Mouse (Mus musculus): ENCODE data around the gene Lmx1a. TPM values are rescaled to one million over a fixed set of nuclear protein-coding genes. Genes with fewer than 3 reads are reported as not detected.

Lmx1a gene
- polyA plus RNA-seq (2017; shearing (Covaris generic)): under 1 TPM in 1 of 3 experiments, not detected in 2; 0.11 TPM

DNA sequence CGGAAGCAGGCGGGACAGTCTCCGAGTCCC, at the start of gene Lmx1a:
Gene Lmx1a, plus strand, starts transcription at position 6 of the 30 bp plus-strand sequence.
- ATAC-seq: no peak

DNA sequence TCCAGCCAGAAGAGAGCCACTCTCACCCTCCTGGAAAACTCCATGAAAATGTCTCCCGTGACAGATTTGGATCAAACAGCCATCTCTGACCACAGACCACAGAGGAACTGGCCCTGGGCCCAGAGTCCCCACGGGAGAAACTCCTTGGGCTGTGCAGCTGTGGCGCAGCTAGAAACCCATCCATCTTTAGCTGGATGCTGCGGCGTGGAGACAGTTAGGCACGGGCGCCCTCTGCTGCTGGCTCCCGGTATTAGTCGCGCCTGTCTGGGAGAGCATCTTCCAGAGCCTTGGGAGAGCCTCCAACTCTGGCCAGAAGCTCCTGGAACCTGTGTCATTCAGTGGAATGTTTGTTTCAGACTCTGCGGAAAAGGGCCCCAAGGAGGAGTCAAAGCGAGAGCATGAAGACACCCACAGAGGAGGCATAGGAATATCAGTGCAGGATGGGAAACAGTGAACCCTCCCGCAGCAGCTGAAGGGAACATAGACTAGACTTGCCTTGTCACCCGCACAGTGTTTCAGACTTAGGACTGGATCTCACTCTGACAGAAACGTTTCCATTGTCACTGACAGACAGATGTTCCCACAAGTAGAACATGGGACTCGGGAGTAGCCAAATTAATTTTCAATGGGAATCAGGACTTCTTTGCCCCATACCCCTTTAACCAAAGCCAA, 44.0 kb upstream of the Lmx1a start:
- no peak for ATAC-seq

DNA sequence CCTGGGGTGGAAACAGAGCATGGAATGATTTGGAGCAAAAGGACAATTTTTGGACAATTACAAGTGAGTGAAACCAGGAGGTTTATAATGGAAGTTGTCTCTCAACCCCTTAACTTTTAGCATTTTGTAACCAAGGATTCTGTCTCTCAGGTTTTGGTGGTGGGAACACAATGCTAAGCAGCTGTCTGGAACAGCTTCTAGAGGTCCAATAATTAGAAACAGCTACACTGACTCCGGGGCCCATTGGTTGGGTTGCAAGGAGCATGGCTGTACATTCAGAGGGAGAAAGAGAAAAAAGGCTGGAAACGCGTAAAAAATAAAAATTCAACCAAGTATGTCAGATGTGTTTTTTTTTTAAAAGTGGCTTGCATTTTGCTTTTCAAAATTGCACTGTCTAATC, 40.4 kb upstream of the Lmx1a start:
- ATAC-seq: no peak

DNA sequence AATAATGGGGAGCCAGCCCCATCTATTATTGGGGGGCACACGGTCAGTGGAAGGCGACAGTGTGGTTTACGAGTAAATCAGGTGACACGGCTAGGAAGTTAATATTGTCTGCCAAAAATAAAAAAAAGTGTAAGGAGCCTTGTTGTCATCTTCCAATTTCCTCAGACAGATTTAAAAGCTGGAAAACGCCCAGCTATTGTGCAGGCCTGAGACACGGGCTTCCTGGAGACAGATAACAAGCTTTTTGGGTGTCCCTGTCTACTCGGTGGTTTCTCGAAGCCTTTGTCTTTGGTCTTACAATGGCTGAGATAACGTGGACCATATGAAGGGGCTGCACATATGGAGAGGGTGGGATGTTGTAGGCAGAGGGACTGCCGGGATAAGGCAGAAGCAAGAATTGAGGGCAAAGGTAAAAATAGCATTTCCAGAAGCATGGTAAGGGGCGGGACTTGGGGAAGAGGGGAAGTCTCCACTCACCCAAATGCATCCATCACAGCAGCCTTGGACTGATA, 39.9 kb upstream of the Lmx1a start:
- ATAC-seq: no peak

DNA sequence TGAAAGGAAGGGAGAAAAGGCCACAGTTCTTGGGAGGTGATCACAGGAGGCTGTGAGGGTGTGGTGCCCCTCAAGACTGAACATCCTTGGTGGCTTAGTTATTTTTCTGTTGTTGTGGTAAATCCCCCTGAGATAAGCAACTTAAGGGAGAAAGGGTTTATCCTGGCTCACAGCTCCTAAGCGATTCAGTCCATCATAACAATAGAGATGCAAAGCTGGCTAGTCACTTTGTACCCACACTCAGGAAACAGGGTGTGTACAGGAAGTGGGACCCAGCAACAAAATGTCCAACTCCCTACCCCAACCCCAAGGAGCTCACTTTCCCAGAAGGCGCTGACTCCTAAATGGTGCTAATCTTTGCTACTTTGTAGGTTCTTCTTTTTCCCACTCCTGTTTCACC, 36.7 kb upstream of the Lmx1a start:
- ATAC-seq: no peak

DNA sequence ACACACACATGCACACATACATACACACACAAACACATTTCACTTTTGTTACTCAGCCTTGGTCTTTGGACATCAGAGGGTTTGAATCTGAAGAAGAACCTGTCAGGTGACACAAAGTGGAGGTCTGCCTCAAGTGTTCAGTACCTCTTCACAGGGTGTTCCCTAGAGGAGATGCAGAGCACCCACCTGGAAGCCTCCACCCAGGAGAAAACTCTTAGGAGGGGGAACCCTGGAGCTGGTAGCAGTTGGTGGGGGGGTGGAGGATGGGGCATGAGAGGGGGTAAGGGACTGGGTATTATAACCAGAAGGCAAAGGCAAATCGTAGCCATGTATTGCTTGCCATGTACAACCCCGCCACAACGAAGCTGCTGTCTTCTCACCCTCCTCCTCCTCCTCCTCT, 30.0 kb upstream of the Lmx1a start:
- ATAC-seq: no peak

DNA sequence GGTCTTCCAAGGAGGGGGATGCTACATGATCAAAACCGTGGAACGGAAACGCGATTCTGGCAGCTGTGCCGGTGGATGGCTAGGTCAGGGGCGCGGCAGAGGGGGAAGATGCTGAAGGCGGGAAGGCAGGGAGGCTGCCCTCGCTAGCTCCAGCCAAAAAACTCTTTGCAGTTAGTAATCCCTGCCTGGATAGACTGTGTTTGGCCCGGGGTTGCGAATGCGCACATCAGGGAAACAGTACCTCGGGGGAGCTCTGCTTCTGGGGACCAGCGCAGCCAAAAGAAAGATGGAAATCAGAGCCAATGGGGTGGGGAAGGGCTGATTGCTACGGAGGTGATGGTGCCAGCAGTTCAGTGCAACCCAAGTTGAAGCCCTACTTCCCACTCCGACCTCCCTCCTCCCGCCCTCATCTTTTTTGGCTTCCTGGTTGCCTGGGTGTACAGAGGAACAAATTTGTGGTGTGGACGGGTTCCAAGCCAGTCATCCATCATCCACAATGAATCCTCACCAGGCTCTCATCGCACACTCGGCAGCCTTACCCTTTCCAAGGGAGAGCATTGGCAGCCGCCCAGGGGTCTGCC, 28.4 kb upstream of the Lmx1a start:
- ATAC-seq: no peak

- ATAC-seq: no peak
Observed at GRCm38 (mm10) chr1:167661123-167661522, 27.9 kb upstream of the Lmx1a start.

DNA sequence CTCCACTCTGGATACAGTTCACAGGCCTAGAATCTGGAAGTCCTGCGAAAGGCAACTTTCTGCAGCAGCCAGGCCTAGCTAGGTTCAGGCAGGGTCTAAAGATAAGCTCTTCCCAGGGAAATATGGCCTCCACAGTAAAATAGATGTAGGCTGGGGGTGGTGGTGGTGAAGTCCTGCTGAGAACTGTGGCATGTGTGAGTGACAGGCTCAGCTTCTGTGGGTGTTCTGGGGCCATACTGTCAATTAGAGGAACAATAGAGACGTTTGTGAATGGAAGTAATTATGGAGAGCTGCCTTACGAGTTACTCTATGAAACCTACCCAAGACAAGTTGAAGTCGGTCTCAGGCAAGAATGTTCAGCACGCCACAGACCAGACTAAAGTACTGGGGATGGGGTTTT, 25.9 kb upstream of the Lmx1a start:
- ATAC-seq: no peak

GRCm38 (mm10) chr1:167669796-167670195, 19.2 kb upstream of the Lmx1a start:
- ATAC-seq: no peak

DNA sequence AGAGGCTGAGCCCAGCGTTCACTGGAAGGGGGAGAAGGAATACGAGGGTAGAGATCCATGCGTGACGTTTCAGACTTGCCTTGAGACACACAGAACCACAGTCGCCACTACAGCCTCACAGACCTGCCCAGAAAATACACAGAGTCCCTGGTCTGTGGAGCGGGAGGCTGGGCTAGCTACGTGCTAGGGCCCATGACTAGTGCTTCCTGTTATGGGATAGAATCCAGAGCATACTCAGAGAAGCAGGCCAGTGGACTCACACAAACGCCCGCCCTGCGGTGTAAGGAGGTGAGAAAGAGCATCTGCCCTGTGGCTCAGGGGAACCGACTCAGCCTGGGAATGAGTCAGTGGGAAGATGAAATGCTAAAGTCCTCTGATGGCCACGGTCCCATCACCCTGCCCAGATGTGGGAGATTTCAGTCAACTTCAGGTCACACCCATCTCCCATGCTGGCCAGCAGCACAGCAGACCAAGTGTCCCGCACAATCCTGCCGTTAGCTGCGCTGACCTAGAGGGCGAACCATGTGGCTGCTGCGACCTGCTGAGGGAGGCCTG, 16.5 kb upstream of the Lmx1a start:
- no peak for ATAC-seq

DNA sequence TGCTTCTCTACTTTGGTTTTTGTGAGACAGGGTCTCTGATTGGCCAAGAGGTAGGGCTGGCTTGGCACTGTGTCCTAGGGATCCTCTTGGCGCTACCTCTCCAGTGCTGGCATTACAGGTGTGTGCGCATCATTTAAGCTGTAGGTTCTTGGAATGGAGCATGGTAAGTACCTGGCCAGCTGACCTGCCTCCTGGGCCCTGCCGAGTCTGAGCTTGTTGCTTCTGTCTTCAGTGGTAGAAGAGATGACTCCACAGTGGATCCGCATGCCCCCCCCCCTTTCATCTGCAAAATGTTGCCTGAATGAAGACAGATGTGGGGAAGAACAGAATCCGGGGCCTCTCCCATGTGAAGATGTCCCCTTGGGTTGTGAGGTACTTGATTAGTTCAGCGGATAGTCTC, 10.0 kb upstream of the Lmx1a start:
- ATAC-seq: no peak

DNA sequence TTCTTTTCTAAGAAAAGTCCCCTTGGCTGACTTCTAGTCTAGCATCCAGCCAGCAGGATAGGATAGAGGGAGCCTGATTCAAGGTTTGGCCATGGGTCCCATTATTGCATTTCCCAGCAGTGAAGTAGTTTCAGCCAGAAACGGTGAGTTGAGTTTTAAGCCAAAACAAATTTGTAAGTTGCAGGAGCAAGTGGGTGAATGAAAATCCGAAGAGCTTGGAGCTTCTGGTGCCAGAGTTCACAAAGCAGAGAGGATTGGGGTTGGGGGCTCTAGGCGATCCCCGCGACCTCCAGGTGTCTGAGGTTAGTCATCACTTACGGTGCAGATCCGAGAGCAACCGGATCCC, 1.1 kb upstream of the Lmx1a start:
- no peak for ATAC-seq

DNA sequence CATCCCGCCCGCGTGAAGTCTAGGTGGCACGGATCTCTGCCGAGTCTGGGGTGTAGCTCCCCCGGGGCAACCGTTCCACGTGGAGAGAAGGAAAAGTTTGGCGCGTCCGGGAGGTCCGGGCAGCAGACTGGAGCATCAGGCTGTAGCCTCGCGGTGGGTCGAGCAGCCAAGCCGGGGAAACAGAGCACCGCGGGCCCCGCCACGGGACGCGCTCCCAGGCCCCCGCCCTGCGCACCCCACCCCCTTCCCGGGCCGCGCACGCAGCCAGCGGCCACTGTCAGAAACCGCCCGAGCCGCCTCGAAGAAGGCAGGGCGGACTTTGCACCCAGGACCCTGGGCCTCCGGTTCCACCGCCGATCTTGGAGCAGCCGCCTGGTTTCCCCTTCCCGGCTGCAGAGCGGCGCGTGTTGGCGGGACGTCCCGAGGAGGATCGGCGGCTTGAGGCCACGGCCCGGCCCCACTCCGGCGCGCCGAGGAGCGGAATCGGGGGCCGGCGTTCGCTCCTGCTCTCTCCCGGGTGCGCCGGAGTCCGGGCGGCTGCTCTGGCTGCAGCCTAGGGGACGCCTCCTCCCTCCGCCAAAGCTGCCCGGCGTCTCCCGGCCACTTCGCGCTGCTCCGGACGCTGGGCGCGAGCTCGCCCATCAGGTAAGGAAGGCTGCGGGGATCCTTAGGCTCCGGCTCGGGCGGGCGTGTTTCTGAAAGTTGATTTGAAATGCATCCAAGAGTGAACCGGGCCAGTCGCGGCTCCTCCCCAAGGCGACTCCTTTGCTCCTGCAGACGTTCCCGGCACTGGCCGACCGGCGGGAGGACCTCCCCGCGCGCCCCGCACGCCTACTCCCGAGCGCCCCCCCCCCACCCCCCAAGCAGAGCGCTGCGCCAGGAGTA, 448 bp upstream of the Lmx1a start:
- no peak for ATAC-seq

- ATAC-seq: no peak
Observed at GRCm38 (mm10) chr1:167689262-167690137, 463 bp downstream of the Lmx1a start.

- no peak for ATAC-seq
Observed at GRCm38 (mm10) chr1:167690138-167690710, 1.2 kb downstream of the Lmx1a start.

DNA sequence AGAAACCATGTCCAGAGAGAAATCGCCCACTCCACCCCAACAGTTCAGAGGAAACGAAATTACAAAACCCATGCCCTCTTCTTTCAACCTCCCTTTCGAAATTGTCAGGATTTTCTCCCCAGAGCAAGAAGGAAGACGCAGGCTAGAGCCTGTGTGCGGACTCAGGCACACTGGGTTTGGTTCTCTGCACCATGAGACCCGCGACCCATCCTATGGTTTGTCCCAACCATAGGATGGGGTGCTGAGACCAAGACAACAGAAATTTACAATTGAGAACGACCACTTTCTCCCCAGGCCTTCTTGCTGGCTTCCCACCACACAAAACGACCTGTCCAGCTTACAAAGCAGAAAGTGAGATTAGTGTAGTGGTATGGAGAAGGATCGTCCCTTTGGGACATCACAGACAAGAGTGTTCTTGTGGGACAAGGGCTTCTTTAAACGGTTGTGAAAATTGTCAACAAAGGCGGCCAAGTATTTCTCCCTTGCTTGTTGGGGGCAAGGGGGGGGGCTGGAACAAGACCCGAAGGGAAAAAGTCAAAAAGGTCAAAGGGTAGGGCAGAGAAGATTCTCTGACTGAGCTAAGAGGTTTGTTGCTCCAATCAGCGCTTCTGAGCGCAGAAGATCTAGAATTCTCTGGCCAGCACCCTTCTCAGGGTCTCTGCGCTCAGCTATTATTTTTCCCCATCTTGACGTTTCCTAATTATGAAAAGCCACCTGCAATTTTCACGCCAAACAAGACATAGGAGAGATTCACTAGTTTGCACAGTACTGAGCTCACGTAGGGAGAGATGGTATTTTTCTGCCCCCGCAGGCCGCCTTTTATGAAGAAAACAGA, 1.9 kb downstream of the Lmx1a start:
- no peak for ATAC-seq

GRCm38 (mm10) chr1:167691911-167692682, 3.1 kb downstream of the Lmx1a start:
- ATAC-seq: no peak

DNA sequence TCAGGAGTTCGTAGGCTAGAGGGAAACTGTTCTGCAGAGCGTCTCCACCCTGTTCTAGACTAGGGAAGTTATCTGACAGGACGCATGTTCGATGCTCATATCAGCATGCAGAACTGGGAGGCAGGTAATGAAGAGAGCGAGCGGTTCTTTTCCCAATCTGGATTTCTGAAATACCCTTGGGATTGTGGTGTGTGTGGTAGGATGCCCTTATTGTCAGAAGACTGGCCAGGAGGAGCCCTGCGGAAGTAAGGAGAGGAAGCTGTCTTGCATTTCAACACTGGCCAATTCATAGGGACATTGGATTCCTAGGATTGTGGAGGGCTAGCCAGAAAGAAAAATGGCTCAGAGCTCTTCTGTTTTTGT, 3.6 kb downstream of the Lmx1a start:
- ATAC-seq: no peak

DNA sequence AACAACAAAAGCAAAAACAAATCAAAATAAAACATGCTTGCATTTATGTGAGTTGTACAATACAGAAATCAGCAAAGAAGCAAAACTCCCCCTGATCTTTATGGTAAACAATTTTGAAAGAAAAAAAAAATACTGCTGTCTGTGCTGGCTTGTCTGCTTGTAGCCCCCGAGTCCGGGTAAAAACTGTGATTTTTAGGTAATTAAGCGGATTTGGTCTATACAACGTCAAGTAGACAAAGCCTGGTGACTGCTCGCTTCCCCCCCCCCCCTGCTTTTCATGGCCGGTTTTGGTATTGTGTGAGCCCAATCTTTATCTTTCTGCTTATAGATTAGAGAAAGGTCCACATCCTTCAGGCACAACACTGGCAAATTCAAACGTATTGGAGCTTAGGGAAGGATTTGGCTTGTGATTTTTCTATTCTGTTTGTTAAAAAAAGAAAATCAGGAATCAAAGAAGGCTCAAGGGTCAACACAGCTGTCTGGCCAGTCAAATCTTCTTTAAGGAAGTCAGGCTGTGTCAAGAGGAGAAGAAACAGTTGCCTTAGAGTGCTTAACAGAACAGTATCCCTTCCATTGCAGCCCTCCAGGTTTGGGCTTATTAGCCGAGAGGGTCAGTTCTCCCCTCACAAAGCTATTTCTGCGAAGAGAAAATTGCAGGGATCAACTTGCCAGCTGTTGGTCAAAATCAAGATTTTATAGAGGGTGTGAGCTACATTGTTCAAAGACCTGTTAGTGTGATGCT, 4.6 kb downstream of the Lmx1a start:
- ATAC-seq: no peak

Data from inflammation-experienced regulatory T-cells, adult 6 months (primary cell).